Mouse (Mus musculus): Measurements from ENCODE around the gene Taf5l.

- no peak for TF ChIP-seq GATA1 (IDR thresholded peaks at IDR 0.05; ENCODE audit: low read length)
- no peak for TF ChIP-seq TAL1 (IDR thresholded peaks at IDR 0.05; ENCODE audit: low read length)
Observed at GRCm38 (mm10) chr8:124033400-124033799, 12.2 kb upstream of the Taf5l start.

All from erythroblast, embryonic 14.5 days (primary cell).